Mouse (Mus musculus) adrenal gland (tissue): ENCODE data around the gene Krt32.

Experiments
- intact Hi-C: fragments of 180-260 bp; cut with DNase I; formaldehyde crosslinking; loops from one replicate; pipeline ENCODE4 v1.15.1; 2025

The Krt32 gene

DNA sequence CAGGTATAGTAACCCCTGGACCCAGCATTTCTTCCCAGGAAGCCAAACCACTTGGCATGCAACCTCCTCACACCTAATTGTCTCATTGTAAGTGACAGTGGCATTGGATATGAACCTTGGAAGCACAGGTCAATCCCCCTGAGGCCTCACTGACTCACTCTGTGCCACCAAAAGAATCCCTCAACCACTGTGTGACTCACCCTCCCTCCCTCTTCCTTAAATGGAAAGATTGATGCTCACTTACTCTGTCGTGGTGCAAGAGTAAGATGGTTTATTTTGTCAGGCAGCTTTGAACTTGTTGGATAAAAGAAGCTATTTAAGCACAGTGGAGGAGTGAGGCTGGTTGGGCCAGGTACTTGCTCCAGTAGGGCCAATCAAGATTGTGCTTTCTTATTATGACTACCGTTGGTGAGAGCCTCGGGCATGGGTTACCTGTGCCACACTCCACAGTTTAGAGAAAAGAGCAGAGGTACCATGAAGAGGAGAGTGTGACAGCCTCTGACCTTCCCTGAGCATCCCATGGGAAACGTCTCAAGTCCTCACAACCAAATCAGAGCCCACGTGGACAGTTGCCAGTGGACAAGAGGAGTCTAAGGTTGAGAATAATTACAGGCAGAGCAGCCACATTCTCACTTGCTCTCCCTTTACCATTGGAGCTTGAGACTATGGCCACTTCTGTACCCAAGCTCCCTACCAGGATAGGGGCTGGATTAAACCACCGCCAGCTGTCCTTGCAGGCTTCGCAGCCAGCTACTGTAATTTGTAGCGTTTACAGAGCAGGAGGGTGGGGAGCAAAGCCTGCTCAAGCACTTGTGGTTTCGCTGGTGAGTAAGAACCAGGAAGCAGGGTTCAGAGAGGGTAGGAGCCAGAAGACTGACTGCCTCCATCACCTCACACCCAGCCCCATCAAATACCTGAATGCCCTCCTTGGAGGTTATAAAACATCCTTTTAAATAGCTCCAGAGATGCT is 32.1 kb downstream of the Krt32 start:
- intact Hi-C loops: no loop called here

DNA sequence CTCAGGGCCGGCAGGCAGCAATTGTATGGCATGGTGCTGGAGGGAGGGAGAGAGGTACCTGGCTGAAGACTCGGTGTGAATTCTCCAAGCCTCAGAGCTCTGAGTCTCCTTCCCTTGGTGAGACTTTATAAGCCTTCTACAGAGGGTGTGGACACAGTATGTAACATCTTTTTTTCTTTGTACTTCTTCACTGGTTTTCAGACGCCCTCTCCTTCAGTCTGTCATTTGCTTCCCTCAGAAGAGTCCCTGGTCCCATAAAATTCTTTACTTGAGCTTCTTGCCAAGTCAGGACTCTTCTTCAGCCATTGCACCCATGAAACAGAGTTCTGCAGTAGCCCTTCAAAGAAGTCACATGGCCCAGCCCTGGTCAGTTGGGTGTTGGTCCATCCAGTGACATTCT is 37.6 kb downstream of the Krt32 start, which contains the start of gene Krt31:
Krt31 (minus strand) TSS at position 101 of the 400 bp plus-strand sequence.
- intact Hi-C loops: no loop called here

DNA sequence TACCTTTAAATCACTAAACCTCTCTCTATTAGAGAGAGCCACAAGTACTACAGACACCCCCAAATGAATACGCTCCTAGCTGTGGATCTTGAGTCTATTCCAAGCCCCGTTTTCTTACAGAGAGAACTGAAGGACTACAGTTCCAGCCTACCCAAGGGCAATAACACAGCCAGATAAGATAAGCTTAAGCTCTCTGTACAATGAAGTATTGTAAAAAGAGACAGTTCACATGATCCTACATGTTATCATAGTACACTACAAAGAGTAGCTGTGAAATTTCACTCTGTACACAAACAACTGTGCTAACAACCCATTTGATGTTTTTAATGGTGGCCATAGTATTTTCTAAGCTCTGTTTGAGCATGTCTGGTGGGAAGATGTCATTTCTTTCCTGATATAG is 40.8 kb downstream of the Krt32 start:
- intact Hi-C loops: no loop called here

DNA sequence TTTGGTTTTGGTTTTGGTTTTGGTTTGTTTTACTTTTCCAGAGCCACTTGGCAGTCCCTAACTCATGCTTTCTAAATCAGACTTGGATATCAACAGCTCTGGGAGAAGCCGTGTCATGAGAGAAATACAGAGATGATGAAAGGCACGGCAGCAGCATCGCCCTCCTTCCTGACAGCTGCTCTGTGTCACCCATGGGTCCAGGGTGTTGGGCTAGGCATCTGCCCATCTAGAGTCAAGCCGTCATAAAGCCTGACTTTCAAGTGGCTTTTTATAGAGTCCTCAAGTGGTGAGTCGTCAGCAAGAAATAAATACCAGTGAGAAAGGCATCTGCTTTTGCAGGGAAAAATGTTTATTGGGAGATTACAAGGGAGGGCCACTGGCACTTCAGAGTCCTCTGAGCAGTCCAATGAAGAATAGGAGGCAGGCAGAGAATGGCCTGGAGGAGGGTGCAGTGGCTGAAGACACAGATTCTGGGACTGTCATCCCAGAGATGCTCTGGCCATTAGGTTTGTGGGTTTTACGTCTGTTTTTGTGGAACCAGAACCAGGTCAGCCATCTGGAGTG is 41.6 kb downstream of the Krt32 start:
- intact Hi-C loops: no loop called here

DNA sequence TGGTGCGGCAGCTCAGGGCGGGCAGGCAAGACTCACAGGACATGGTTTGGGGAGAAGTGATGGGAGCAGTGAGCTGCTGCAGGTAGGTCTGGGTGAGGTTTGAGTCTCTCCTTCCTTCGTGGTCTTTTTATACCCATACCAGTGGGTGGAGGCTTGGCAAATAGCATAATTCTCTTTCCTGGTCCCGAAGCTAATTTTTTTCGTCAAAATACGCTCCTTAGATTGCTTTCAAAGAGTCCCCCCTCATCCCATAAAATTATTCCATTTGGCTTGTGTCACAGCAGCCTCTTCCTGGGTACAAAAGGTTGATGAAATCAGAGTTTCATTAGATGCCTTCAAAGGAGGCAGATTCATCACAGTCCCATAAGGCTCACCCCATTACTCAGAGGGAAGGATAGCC is 46.6 kb downstream of the Krt32 start, which contains the start of gene Krt34:
Krt34 (minus strand) TSS at position 101 of the 400 bp plus-strand sequence.
- intact Hi-C loops: no loop called here
